Mouse (Mus musculus) liver, adult 2 months (tissue): ENCODE data around the gene Ptprg.

Source experiments
- CTCF ChIP-seq: fragments of 200-500 bp; IDR thresholded peaks from 2 replicates; pipeline ENCODE4 v1.5.1; 2011; ENCODE audit warnings: low read depth, low read length, control low read depth
- POLR2A ChIP-seq: fragments of 200-500 bp; IDR thresholded peaks from 2 replicates; pipeline ENCODE4 v1.6.1; 2011; ENCODE audit warnings: low read length, control low read depth; ENCODE audit not compliant: insufficient read depth; ENCODE audit errors: extremely low read depth

DNA sequence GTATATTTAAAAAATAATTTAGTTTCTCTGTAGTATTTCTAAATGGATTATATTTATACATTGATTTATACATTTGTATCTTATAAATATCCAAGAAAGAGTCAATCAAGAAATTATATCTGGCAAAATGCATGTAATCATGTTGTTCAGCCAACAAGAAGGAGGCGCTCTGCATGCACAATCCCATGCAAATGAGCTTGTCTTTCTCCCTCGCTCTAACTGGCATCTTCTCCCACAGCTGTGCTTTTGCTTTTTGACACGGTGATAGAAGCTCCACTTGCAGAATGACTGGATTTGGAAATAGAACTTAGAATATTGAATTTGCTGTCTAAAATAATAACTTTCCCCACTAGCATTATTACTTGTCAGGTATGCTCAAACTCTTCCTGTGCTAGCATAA lies 240.5 kb downstream of the Ptprg start:
- no peak for TF ChIP-seq CTCF
- TF ChIP-seq POLR2A, result no peak
